Mouse (Mus musculus): ENCODE results near the gene Olfr766-ps1. TPM values are rescaled to one million over a fixed set of nuclear protein-coding genes. Genes with fewer than 3 reads are reported as not detected.

Olfr766-ps1 gene
- polyA plus RNA-seq, 1 experiment from 2014 or later = not detected

DNA sequence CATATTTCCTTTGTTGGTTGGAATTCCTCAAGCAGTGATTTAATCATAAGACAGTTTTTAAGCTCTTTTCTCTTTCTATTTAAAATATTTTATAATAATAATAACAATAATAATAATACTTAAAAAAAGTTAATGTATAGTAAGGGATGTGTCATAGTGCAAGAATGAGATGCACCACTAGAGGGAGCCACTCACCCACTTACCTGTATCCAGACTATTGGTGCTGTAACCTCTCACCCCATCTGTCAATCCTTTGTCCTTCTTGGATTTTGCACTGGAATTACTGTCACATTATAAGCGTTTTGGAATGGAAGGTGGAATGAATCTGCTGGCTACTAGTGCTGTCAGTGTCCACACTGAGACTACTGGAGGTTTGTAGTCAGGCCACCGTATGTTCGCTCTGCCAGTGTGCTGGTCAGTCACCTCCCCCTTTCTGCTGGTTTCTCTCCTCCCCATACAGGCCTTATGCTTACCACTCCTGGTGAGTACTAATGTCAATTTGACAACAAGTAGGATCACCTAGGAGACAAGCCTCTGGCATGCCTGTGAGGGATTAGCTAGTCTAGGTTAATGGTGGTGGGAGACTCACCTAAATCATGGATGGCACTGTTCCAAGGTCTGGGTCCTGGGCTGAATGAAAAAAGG, 42.6 kb downstream of the Olfr766-ps1 start:
- WGBS = 52% methylated on average over 3 of the region's 3 CpGs
- no peaks in the 10 kb centered on the region for H3K9me3 ChIP-seq (replicated peaks; ENCODE audit: control insufficient read depth, low read length, poor library complexity, severe bottlenecking)

GRCm38 (mm10) chr10:129023319-129023718, 45.5 kb downstream of the Olfr766-ps1 start:
- ATAC-seq = no peak
- no peaks in the 10 kb centered on the region for H3K9me3 ChIP-seq (replicated peaks; ENCODE audit: control insufficient read depth, low read length, poor library complexity, severe bottlenecking)

More for the DNA sequence above, 42.6 kb downstream of the Olfr766-ps1 start:
- Histone ChIP-seq H3K4me2 (ENCODE audit: low read length) (no peak overlapping the region), H3K27ac (ENCODE audit: low read length) (no peak overlapping the region), H3K9ac (ENCODE audit: low read depth, low read length) (no peak overlapping the region), H3K4me1 (ENCODE audit: control insufficient read depth, insufficient read depth, low read length) (0 out of 2 replicates have a peak, but pooled peaks cover 3% of the 10 kb centered on the region), H3K36me3 (ENCODE audit: control insufficient read depth, insufficient read depth, low read length) (no peaks in the 10 kb centered on the region), H3K4me3 (ENCODE audit: low read depth, low read length) (no peak overlapping the region), H3K27me3 (ENCODE audit: control insufficient read depth, insufficient read depth, low read depth, low read length) (no peaks in the 10 kb centered on the region)
- peak; percentile 82 for ATAC-seq

DNA sequence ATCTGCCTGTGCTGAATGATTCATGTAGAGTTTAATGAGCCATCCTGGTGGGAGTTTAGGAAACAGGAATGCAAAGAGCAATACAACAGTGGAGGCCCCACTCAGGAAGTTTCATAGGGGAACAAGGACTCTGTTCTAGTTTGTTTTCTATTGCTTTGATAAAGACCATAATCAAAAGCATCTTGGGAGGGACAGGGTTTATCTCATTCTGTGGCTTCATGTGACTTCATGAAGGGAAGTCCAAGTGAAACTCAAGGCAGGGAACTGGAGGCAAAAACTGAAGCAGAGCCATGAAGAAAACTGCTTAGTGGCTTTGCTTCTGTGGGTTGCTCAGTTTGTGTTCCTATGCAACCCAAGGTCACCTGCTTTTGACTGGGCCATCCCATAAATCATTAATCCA, 54.3 kb downstream of the Olfr766-ps1 start:
- no peak overlapping the region for H3K4me3 ChIP-seq (ENCODE audit: low read depth, low read length)
- ATAC-seq = no peak
- no peak overlapping the region for H3K4me2 ChIP-seq (ENCODE audit: low read length)
- H3K27me3 ChIP-seq (ENCODE audit: control insufficient read depth, insufficient read depth, low read depth, low read length) = no peaks in the 10 kb centered on the region
- no peaks in the 10 kb centered on the region for H3K36me3 ChIP-seq (ENCODE audit: control insufficient read depth, insufficient read depth, low read length)
- no peak overlapping the region for H3K27ac ChIP-seq (ENCODE audit: low read length)
- H3K9ac ChIP-seq (ENCODE audit: low read depth, low read length) = no peak overlapping the region
- H3K9me3 ChIP-seq (replicated peaks; ENCODE audit: control insufficient read depth, low read length, poor library complexity, severe bottlenecking) = no peaks in the 10 kb centered on the region
- no peaks in the 10 kb centered on the region for H3K4me1 ChIP-seq (ENCODE audit: control insufficient read depth, insufficient read depth, low read length)

More at GRCm38 (mm10) chr10:129023319-129023718, 45.5 kb downstream of the Olfr766-ps1 start:
- Histone ChIP-seq H3K4me3 (ENCODE audit: low read depth, low read length) (no peak overlapping the region), H3K4me1 (ENCODE audit: control insufficient read depth, insufficient read depth, low read length) (0 out of 2 replicates have a peak, but pooled peaks cover 3% of the 10 kb centered on the region), H3K4me2 (ENCODE audit: low read length) (no peak overlapping the region), H3K27me3 (ENCODE audit: control insufficient read depth, insufficient read depth, low read depth, low read length) (no peaks in the 10 kb centered on the region), H3K36me3 (ENCODE audit: control insufficient read depth, insufficient read depth, low read length) (no peaks in the 10 kb centered on the region), H3K9ac (ENCODE audit: low read depth, low read length) (no peak overlapping the region), H3K27ac (ENCODE audit: low read length) (no peak overlapping the region)

Other genes starting within 250 kb of the Olfr766-ps1 start
- gene Ormdl2, start 247.3 kb downstream of the Olfr766-ps1 start, polyA plus RNA-seq (2015; fragmentation: Nextera tagmentation; extraction: Ambion mirVana) = 17.7 and 18.6 TPM in 2 replicates
- gene Gdf11, start 177.3 kb downstream of the Olfr766-ps1 start, polyA plus RNA-seq (2015; fragmentation: Nextera tagmentation; extraction: Ambion mirVana) = 7.6 and 7.9 TPM in 2 replicates
- 152 and 195 TPM in 2 replicates for gene Cd63, start 168.0 kb downstream of the Olfr766-ps1 start, polyA plus RNA-seq (2015; fragmentation: Nextera tagmentation; extraction: Ambion mirVana)
- gene Rdh5, start 146.1 kb downstream of the Olfr766-ps1 start, polyA plus RNA-seq (2015; fragmentation: Nextera tagmentation; extraction: Ambion mirVana) = 13.6 TPM in 2 replicates
- 227 and 228 TPM in 2 replicates for gene Bloc1s1, start 144.9 kb downstream of the Olfr766-ps1 start, polyA plus RNA-seq (2015; fragmentation: Nextera tagmentation; extraction: Ambion mirVana)
- 6.1 and 9.2 TPM in 2 replicates for gene Itga7, start 135.2 kb downstream of the Olfr766-ps1 start, polyA plus RNA-seq (2015; fragmentation: Nextera tagmentation; extraction: Ambion mirVana)
- gene Mettl7b, start 108.0 kb downstream of the Olfr766-ps1 start, polyA plus RNA-seq (2015; fragmentation: Nextera tagmentation; extraction: Ambion mirVana) = not detected in 2 replicates
- not detected in 2 replicates for gene Olfr9, start 79.5 kb downstream of the Olfr766-ps1 start, polyA plus RNA-seq (2015; fragmentation: Nextera tagmentation; extraction: Ambion mirVana)
- gene Olfr763, start 58.2 kb downstream of the Olfr766-ps1 start, polyA plus RNA-seq (2015; fragmentation: Nextera tagmentation; extraction: Ambion mirVana) = not detected in 2 replicates
- gene Olfr764-ps1, start 29.1 kb downstream of the Olfr766-ps1 start, polyA plus RNA-seq (2015; fragmentation: Nextera tagmentation; extraction: Ambion mirVana) = not detected in 2 replicates
- gene Olfr765, start 19.0 kb downstream of the Olfr766-ps1 start, polyA plus RNA-seq (2015; fragmentation: Nextera tagmentation; extraction: Ambion mirVana) = not detected in 2 replicates
- gene Olfr767, start 13.9 kb upstream of the Olfr766-ps1 start, polyA plus RNA-seq (2015; fragmentation: Nextera tagmentation; extraction: Ambion mirVana) = not detected in 2 replicates
- not detected in 2 replicates for gene Olfr768, start 30.4 kb upstream of the Olfr766-ps1 start, polyA plus RNA-seq (2015; fragmentation: Nextera tagmentation; extraction: Ambion mirVana)
- gene Olfr769, start 48.9 kb upstream of the Olfr766-ps1 start, polyA plus RNA-seq (2015; fragmentation: Nextera tagmentation; extraction: Ambion mirVana) = not detected in 2 replicates
- not detected in 2 replicates for gene Olfr770, start 70.0 kb upstream of the Olfr766-ps1 start, polyA plus RNA-seq (2015; fragmentation: Nextera tagmentation; extraction: Ambion mirVana)
- gene Olfr771, start 95.8 kb upstream of the Olfr766-ps1 start, polyA plus RNA-seq (2015; fragmentation: Nextera tagmentation; extraction: Ambion mirVana) = not detected in 2 replicates
- gene Olfr772, start 108.9 kb upstream of the Olfr766-ps1 start, polyA plus RNA-seq (2015; fragmentation: Nextera tagmentation; extraction: Ambion mirVana) = not detected in 2 replicates
- not detected in 2 replicates for gene Olfr773, start 118.4 kb upstream of the Olfr766-ps1 start, polyA plus RNA-seq (2015; fragmentation: Nextera tagmentation; extraction: Ambion mirVana)
- gene Olfr774, start 167.2 kb upstream of the Olfr766-ps1 start, polyA plus RNA-seq (2015; fragmentation: Nextera tagmentation; extraction: Ambion mirVana) = not detected in 2 replicates
- not detected in 2 replicates for gene Olfr775, start 179.4 kb upstream of the Olfr766-ps1 start, polyA plus RNA-seq (2015; fragmentation: Nextera tagmentation; extraction: Ambion mirVana)
- gene Olfr776, start 190.2 kb upstream of the Olfr766-ps1 start, polyA plus RNA-seq (2015; fragmentation: Nextera tagmentation; extraction: Ambion mirVana) = not detected in 2 replicates
- not detected in 2 replicates for gene Olfr777, start 202.5 kb upstream of the Olfr766-ps1 start, polyA plus RNA-seq (2015; fragmentation: Nextera tagmentation; extraction: Ambion mirVana)
- not detected in 2 replicates for gene Olfr780, start 249.1 kb upstream of the Olfr766-ps1 start, polyA plus RNA-seq (2015; fragmentation: Nextera tagmentation; extraction: Ambion mirVana)